Mouse (Mus musculus): ENCODE measurements around the gene Glcci1.

DNA sequence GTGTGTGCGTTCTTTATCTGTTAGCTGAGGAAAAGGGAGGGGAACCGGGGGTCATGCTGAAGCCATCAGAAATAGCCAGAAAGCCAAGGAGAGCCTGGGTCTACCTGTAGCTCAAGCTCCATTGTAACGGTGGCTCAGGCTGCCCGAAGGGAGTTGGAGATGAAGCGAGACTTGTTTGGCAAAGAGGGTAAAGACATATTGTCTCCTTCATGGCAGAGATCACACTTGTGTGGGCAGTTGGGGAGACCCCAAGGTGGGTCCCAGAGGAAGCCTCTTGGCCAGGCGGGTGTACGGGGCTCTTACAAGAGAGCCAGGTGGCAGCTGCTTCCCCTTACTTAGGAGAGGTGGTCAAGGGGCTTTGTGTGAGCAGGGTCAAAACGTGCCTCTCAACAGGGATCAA is 118.8 kb downstream of the Glcci1 start:
- TF ChIP-seq POLR2A (IDR thresholded peaks at IDR 0.05; ENCODE audit: insufficient read length, low read depth), result no peak
- no peak for TF ChIP-seq CEBPB (IDR thresholded peaks at IDR 0.05; ENCODE audit: insufficient read depth, poor library complexity, severe bottlenecking)
- no peak for TF ChIP-seq MAX (IDR thresholded peaks at IDR 0.05; ENCODE audit: low read depth)
- no peak for TF ChIP-seq MYOG (IDR thresholded peaks at IDR 0.05; ENCODE audit: control insufficient read depth in 1 of 3, insufficient read depth in 1 of 3, insufficient read length in 2 of 3, low read depth in 2 of 3)
- no peak for TF ChIP-seq SRF (IDR thresholded peaks at IDR 0.05; ENCODE audit: control insufficient read depth, insufficient read length, low read depth)
- no peak for TF ChIP-seq USF1 (IDR thresholded peaks at IDR 0.05; ENCODE audit: low read depth)
- no peak for TF ChIP-seq TCF12 (IDR thresholded peaks at IDR 0.05; ENCODE audit: insufficient read depth, poor library complexity, severe bottlenecking)
